Mouse (Mus musculus) embryo, embryonic 11.5 days (tissue): ENCODE results near the gene Tas2r120.
"Not testable (repeated sequence)": the region's sequence is repeated elsewhere in the genome, so short reads cannot be mapped to it uniquely, and the experiment has no call there.

ENCODE experiments used
- DNase-seq: peaks from one replicate; pipeline ENCODE4 v3.0.0-alpha.2; 2012; ENCODE audit warnings: low read depth, low spot score

The Tas2r120 gene

GRCm38 (mm10) chr6:132656653-132657052 lies at the start of gene Tas2r120:
Tas2r120 (plus strand) TSS chr6:132656953.
- no peak for DNase-seq

- DNase-seq, result peak; percentile 1
Measured at GRCm38 (mm10) chr6:132649399-132649798, 7.4 kb upstream of the Tas2r120 start.

- DNase-seq, result no peak
Measured at GRCm38 (mm10) chr6:132651426-132651825, 5.3 kb upstream of the Tas2r120 start, which contains the start of gene A630073D07Rik. A630073D07Rik (minus strand) TSS chr6:132651526.

- not testable (repeated sequence) for DNase-seq
Measured at GRCm38 (mm10) chr6:132691596-132691995, 34.8 kb downstream of the Tas2r120 start.

GRCm38 (mm10) chr6:132700907-132701306 lies 44.2 kb downstream of the Tas2r120 start, which contains the start of gene Tas2r121:
Tas2r121 (minus strand) TSS chr6:132701007.
- no peak for DNase-seq
